Mouse (Mus musculus) embryonic fibroblast, embryonic 13.5 days (primary cell): ENCODE data around the gene Mustn1. TPM values are rescaled to one million over a fixed set of nuclear protein-coding genes. Genes with fewer than 3 reads are reported as not detected.

Source experiments
- H3K27ac ChIP-seq: 2 replicates; pipeline ENCODE4 v1.5.1; 2012; ENCODE audit warnings: low read length, control low read depth, inconsistent platforms; ENCODE audit not compliant: insufficient read depth
- H3K4me1 ChIP-seq: 2 replicates; pipeline ENCODE4 v1.6.1; 2011; ENCODE audit warnings: low read length; ENCODE audit not compliant: control insufficient read depth, insufficient read depth
- H3K4me3 ChIP-seq: 2 replicates; pipeline ENCODE4 v1.5.1; 2011; ENCODE audit warnings: mild to moderate bottlenecking, control low read depth, low read length; ENCODE audit not compliant: insufficient read depth
- CTCF ChIP-seq: IDR thresholded peaks from 2 replicates; pipeline ENCODE4 v1.5.1; 2011; ENCODE audit warnings: mild to moderate bottlenecking, control low read depth, low read length, moderate library complexity, borderline replicate concordance; ENCODE audit not compliant: insufficient read depth
- POLR2A ChIP-seq: IDR thresholded peaks from 2 replicates; pipeline ENCODE4 v1.6.1; 2011; ENCODE audit warnings: low read depth, mild to moderate bottlenecking, control low read depth, low read length, moderate library complexity
- polyA plus RNA-seq: library from polyadenylated mRNA; stranded (reverse); fragments of >200 nt; gene quantifications from 2 replicates; pipeline ENCODE4 v1.2.4, GENCODE M21; 2011; ENCODE audit warnings: low read depth; ENCODE audit not compliant: missing spikeins, insufficient read length

Gene Mustn1
- polyA plus RNA-seq, 1 experiment, result 4.9 TPM

DNA sequence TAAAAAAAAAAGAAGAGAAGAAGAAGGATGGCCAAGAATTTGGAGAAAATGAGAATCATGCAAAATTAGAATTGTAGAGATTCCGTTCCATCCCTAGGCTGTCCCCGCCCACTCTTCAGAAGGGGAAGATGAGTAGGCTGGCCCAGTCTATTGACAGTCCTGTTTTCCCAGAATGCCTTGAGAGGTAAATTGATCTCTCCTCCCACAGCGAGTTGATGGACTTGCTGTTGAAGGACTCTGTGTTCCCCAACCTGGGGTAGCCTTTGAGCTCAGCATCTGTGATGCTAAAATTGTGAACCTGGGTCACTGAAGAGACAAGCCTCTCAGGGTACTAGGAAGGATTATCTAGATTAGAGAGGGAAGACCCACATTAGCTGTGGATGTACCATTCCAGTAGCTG lies 46.5 kb downstream of the Mustn1 start:
- no peak overlapping the region for H3K27ac ChIP-seq
- no peaks in the 10 kb centered on the region for H3K4me1 ChIP-seq
- TF ChIP-seq CTCF (no peak), POLR2A (no peak)
- H3K4me3 ChIP-seq, result no peak overlapping the region

DNA sequence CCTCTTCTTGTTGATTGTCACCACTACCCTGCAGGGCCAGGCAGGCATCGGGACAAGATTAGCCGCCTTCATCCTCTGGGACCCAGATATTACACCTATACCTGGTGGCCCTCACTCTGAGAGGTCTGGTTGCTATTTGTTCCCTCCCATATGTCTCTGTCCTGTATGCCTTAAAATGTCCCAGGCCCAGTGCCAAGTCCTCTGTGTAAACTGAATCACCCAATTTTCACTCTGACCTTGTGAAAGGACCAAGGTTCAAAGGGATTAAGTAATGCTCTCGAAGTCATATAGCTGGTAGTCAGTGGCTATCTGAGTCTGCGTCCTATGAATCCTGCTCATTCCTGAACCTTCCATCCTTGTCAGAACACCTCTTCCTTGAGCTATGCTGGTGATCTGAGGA lies 51.4 kb downstream of the Mustn1 start:
- H3K27ac ChIP-seq, result no peak overlapping the region
- no peaks in the 10 kb centered on the region for H3K4me1 ChIP-seq
- no peak overlapping the region for H3K4me3 ChIP-seq
- TF ChIP-seq POLR2A (no peak), CTCF (no peak)

Other genes with a start within 250 kb of the Mustn1 start
- gene Rft1, start 224.8 kb upstream of the Mustn1 start, polyA plus RNA-seq, result 18.2 and 20.4 TPM in 2 replicates
- 8.2 and 9.6 TPM in 2 replicates for gene Sfmbt1, start 164.4 kb upstream of the Mustn1 start, polyA plus RNA-seq
- gene Tmem110, start 53.6 kb upstream of the Mustn1 start, polyA plus RNA-seq, result 17.4 and 24.8 TPM in 2 replicates
- gene Itih4, start 7.3 kb downstream of the Mustn1 start, polyA plus RNA-seq, result 0.13 TPM in 1 of 2 replicates, not detected in the other
- gene Itih3, start 44.6 kb downstream of the Mustn1 start, polyA plus RNA-seq, result not detected in 2 replicates
- not detected in 2 replicates for gene Itih1, start 64.1 kb downstream of the Mustn1 start, polyA plus RNA-seq
- gene Nek4, start 72.2 kb downstream of the Mustn1 start, polyA plus RNA-seq, result 7.5 and 9.6 TPM in 2 replicates
- gene Glt8d1, start 122.2 kb downstream of the Mustn1 start, polyA plus RNA-seq, result 64.2 and 76.1 TPM in 2 replicates
- 465 and 483 TPM in 2 replicates for gene Spcs1, start 122.5 kb downstream of the Mustn1 start, polyA plus RNA-seq
- 83.9 and 99.0 TPM in 2 replicates for gene Pbrm1, start 139.9 kb downstream of the Mustn1 start, polyA plus RNA-seq
- 151 and 168 TPM in 2 replicates for gene Gnl3, start 140.0 kb downstream of the Mustn1 start, polyA plus RNA-seq
- 30.6 and 33.4 TPM in 2 replicates for gene Smim4, start 249.8 kb downstream of the Mustn1 start, polyA plus RNA-seq